Mouse (Mus musculus) gastrocnemius, postnatal 14 days (tissue): ENCODE data around the gene Amd1. TPM values are rescaled to one million over a fixed set of nuclear protein-coding genes. Genes with fewer than 3 reads are reported as not detected.

Experiments used
- DNase-seq: peaks from one replicate; pipeline ENCODE4 v3.0.0; 2021; ENCODE audit warnings: mixed read lengths
- intact Hi-C: fragments of 180-260 bp; cut with DNase I; formaldehyde crosslinking; loops from one replicate; pipeline ENCODE4 v1.15.1; 2025; ENCODE audit warnings: low total_unique reads
- total RNA-seq, 2 experiments: library from RNA; stranded (reverse); gene quantifications; 2 replicates each; pipeline ENCODE4 v1.2.3; 2021

Gene Amd1
- total RNA-seq, 2 experiments from 2014 or later: 20.7 to 24.8 TPM

- intact Hi-C loops: no loop called here
Observed at GRCm38 (mm10) chr10:40258976-40259375, 43.0 kb downstream of the Amd1 start.

GRCm38 (mm10) chr10:40258401-40258966, 43.5 kb downstream of the Amd1 start:
- intact Hi-C loops: no loop called here
- peak; percentile 56 for DNase-seq

More at GRCm38 (mm10) chr10:40258976-40259375, 43.0 kb downstream of the Amd1 start:
- no peak for DNase-seq

DNA sequence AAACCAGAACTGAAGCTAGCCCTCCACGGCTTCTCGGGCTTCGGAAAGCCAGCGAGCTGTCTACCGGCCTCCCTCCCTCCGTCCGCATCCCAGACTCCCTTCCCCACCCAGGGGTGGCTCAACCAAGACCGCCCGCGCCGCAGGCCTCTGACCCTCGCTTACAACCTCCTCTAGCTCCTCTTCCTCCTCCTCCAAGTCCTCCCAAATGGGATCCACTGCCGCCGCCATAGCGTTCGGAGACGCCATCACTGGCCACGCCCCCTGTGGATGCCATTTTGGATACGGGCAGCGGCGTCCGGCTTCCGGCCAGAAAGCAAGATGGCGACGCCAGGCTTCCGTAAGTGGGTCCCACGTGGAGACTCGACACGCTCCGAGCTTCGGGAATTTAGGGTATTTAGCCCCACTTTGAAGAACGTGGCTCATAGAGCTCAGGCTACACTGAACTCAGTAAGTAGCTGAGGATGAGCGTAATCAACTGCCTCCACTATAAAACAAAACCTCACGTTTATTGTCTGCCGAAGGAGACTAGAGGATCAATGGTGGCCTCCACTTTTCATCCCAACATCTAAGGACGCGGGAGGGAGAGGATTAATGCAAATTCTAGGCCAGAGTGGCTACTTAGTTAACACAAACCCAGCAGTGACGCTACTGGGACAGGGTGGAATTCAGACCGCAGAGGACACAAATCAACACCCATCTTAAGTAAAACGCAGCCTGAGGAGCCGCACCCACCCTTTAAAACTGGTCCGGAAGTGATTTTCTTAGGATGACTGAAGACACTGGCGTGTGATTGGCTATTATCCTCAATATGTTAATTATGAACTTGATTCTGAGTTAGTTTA, 44.4 kb downstream of the Amd1 start, which contains the start of gene Gtf3c6:
Gene Gtf3c6 (minus strand): TSS at position 695 of the 842 bp plus-strand sequence.
- intact Hi-C loops: no loop called here
- DNase-seq: peak; percentile 94

DNA sequence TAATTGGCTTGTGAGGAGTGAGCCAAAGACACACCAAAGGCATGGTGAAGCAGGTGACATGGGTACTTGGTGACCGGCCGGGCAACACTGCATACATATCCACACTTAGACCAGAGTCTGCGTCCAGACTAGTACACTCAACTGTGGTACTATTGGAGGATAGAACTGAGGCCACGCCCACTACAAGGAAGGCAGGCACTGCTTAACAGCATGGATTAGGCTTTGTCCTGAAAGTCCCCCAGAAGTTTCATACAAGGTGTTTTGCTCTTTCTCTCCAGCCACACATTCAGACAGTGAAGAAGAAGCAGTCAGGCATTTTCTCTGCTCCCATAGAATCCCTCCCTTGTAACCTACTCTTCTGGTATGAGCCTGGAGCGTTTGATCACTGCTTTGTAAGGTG, 45.3 kb downstream of the Amd1 start:
- DNase-seq: peak; percentile 48
- intact Hi-C loops: no loop called here

GRCm38 (mm10) chr10:40250969-40251368, 51.0 kb downstream of the Amd1 start:
- intact Hi-C loops: no loop called here
- DNase-seq: no peak

GRCm38 (mm10) chr10:40249625-40250024, 52.4 kb downstream of the Amd1 start:
- intact Hi-C loops: no loop called here

GRCm38 (mm10) chr10:40247166-40247716, 54.7 kb downstream of the Amd1 start:
- intact Hi-C loops: no loop called here
- no peak for DNase-seq

More at GRCm38 (mm10) chr10:40249625-40250024, 52.4 kb downstream of the Amd1 start:
- DNase-seq: no peak

- peak; percentile 79 for DNase-seq
- intact Hi-C loops: no loop called here
Observed at GRCm38 (mm10) chr10:40246374-40247165, 55.4 kb downstream of the Amd1 start, which contains the start of gene Rpf2. Rpf2 (minus strand) TSS chr10:40247036.

DNA sequence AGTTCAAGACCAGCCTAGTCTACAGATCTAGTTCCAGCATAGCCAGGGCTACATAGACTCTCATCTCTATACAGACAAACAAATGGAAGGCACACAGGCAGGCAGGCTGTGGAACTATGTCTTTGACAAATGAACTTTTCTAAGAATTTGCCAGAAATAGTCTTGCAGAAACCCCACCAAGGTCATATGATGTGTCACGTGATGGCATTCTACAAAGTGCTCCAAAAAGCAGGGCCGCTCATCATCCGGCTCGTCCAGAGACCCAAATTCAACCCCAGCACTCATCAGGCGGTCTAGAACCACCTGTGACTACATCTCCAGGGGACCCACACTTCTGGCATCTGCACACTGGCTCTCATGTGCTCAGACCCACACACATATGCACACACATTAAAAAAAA, 64.2 kb downstream of the Amd1 start:
- intact Hi-C loops: no loop called here
- DNase-seq: no peak

Other genes with a start within 250 kb of the Amd1 start
- gene Slc16a10, start 159.9 kb downstream of the Amd1 start, total RNA-seq: 10 to 100 TPM; 30.0 to 33.6 TPM
- 10 to 100 TPM; 16.2 to 19.2 TPM for gene Rpf2, start 55.1 kb downstream of the Amd1 start, total RNA-seq
- gene Gtf3c6, start 44.1 kb downstream of the Amd1 start, total RNA-seq: 10 to 100 TPM; 19.1 to 21.5 TPM
- gene Cdk19, start 37.4 kb upstream of the Amd1 start, total RNA-seq: 1 to 10 TPM; 5.4 to 6.4 TPM